Mouse (Mus musculus) heart, postnatal 10 days (tissue): ENCODE data around the gene Ipmk. TPM values are rescaled to one million over a fixed set of nuclear protein-coding genes. Genes with fewer than 3 reads are reported as not detected.

Experiments used
- total RNA-seq, 2 experiments: library from RNA; stranded (reverse); gene quantifications; 2 replicates each; pipeline ENCODE4 v1.2.3; 2021

Ipmk gene
- total RNA-seq, 2 experiments from 2014 or later, result 14.9 to 15.0 TPM

Other genes with a start within 250 kb of the Ipmk start
- gene Bicc1, start 188.1 kb upstream of the Ipmk start, total RNA-seq, result 10 to 100 TPM; 33.6 to 36.8 TPM
- gene Tfam, start 109.5 kb upstream of the Ipmk start, total RNA-seq, result 10 to 100 TPM; 52.3 to 58.0 TPM
- 10 to 100 TPM; 40.9 to 47.6 TPM for gene Ube2d1, start 62.5 kb upstream of the Ipmk start, total RNA-seq
- gene Cisd1, start 2.8 kb upstream of the Ipmk start, total RNA-seq, result 100 to 1,000 TPM; 236 to 244 TPM